Mouse (Mus musculus): ENCODE data around the gene Fads6.

Gene Fads6

GRCm38 (mm10) chr11:115259134-115259533, 38.3 kb downstream of the Fads6 start:
- in situ Hi-C loops (cut with MboI, MseI): no loop called here

DNA sequence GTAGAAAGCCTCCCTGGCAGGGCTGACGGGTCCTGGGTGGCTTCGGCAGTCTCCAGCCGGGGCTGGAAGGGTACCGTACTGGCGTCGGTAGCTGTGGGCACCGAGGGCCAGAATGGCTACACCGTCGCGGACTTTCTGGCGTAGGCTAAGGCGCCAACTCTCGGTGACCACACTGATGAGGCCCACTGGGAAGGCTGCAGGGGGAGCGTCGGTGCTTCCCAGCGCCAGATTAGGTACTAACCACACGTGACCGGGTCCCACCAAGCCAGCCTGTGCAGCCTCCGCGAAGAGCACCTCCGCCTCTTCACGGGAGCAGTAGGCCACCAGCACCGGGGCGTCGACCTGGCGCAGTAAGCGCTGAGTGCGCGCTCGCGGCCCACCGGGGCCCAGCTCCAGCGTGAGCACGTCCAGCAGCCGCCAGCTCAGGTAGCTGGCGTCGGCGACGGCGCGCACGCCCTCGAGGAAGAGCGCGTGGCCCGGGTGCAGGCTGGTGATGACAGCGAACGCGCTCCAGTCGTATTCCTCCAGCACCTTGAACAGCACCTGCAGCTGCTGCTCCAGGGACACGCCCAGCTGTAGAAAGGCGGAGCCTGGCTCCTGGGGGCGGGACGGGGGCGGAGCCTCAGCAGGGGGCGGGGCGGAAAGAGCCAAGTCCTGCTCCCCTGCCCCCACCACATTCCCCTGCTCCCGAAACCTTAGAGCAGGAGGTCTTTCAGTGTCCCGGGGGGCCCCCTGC, 39.5 kb downstream of the Fads6 start:
- in situ Hi-C loops (cut with MboI, MseI): no loop called here

- in situ Hi-C loops (cut with MboI, MseI): no loop called here
Observed at GRCm38 (mm10) chr11:115251258-115251657, 46.2 kb downstream of the Fads6 start.

DNA sequence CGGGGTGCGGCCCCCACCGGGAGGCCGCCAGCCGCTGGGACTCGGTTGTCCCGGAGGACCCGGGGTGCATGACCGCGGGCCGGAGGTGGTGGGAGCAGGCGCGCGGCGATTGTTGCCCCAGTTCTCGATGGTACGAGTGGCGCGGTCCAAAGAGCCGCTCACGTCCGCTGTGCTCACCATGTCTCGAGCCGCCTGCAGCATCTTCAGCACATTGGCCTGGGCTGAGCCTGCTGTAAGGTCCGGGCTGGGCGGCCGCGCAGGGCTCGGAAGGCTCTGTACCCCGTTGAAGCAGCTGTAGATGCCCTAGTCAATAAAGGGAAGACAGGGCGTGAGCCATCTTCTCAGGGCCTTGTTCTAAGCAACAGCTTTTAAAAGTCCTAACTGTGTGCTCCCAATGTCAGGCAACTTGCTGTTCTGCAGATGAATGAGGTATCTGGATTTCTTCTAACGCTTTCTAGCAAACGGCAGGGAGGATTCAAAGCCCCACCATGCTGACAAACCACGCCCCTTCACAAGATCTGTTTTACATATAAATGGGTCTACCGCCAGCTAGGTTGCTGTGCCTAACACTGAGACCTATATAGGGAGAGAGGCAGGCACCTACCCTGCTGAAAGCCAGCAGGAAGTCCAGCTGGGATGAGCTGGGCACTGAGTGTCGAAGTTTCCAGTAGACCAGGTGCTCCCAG, 46.9 kb downstream of the Fads6 start:
- in situ Hi-C loops (cut with MboI, MseI): no loop called here

- in situ Hi-C loops (cut with MboI, MseI): no loop called here
Observed at GRCm38 (mm10) chr11:115249721-115250404, 47.6 kb downstream of the Fads6 start.

- in situ Hi-C loops (cut with MboI, MseI): no loop called here
Observed at GRCm38 (mm10) chr11:115247945-115248344, 49.5 kb downstream of the Fads6 start.

GRCm38 (mm10) chr11:115247240-115247639, 50.2 kb downstream of the Fads6 start:
- in situ Hi-C loops (cut with MboI, MseI): no loop called here

DNA sequence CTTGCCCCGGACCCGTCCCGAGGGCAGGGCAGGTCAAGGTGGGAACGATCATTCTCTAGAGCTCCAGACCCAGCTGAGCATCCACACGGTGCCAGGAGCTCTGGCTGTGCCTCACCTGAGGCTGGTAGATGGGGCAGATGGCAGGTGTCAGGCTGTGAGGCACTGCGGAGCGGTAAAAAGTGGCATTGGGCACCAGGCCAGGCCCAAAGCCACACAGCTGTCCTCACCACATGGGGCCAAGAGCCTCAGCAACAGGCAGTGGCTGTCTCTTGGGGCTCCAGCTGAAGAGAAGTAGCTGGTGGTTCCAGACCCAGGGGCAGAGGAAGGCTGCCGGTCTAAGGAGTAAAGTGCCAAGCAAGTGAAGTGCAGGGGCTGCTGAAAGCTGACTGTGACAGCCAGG, 51.1 kb downstream of the Fads6 start:
- in situ Hi-C loops (cut with MboI, MseI): no loop called here

- in situ Hi-C loops (cut with MboI, MseI): no loop called here
Observed at GRCm38 (mm10) chr11:115244840-115245239, 52.6 kb downstream of the Fads6 start.

- in situ Hi-C loops (cut with MboI, MseI): no loop called here
Observed at GRCm38 (mm10) chr11:115243783-115244182, 53.7 kb downstream of the Fads6 start.

DNA sequence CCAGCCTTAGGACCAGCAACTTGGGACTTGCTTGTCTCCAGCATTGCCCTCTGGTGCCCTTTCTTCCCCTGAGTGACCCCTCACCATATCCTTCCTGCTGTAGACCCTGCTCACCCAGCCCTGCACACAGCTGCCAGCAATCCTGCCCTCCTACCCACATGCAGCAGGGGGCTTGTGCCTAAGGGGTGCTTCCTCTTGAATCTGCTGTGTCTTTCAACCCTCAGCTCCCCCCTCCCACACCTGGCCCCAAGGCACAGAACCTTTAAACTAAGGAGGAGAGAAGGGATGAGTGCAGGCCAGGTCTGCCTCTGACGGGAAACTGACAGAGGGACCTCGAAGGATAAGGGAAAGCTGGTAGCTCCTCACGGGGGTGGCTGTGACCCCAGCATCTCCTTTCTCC, 54.7 kb downstream of the Fads6 start:
- in situ Hi-C loops (cut with MboI, MseI): no loop called here

DNA sequence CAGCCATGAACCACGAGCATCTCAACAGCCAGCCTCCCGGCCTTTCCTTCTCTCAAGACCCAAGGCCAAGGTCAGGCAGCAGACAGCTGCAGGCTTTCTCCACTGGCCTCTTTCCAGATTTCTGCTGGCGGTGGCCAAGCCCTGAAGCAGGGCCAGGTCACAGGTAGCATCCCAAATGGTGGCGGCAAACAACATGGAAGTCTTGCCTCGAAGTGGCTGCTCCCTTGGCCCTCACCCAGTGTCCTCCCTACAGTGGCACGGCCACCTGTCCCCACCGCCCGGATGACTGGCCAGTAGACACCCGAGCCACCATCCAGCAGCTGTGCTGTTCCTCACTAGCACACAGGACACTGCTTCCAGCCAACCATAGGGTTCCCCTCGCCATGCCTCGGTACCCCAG, 56.1 kb downstream of the Fads6 start:
- in situ Hi-C loops (cut with MboI, MseI): no loop called here

DNA sequence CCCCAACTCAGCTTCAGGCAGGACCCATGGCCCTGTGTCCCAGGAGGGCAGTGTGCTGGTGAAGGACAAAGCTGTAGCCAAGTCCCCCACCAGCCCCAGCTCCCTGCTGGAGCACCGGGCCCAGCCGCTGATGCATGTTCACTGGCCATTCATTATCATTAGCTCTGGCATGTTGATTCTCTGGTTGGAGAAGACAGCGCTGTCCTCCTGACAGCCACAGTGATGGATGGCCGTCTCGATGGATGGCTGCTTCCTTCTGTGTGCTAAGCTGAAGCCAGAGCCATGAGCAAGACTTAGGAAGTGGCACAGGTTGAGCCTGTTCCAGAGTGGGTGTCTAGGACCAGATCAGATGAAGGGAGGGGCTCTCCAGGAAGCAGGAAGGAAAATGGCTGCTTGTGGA, 60.9 kb downstream of the Fads6 start:
- in situ Hi-C loops (cut with MboI, MseI): no loop called here

- in situ Hi-C loops (cut with MboI, MseI): no loop called here
Observed at GRCm38 (mm10) chr11:115234320-115235044, 63.0 kb downstream of the Fads6 start.

- in situ Hi-C loops (cut with MboI, MseI): no loop called here
Observed at GRCm38 (mm10) chr11:115233526-115234290, 63.8 kb downstream of the Fads6 start.

- in situ Hi-C loops (cut with MboI, MseI): no loop called here
Observed at GRCm38 (mm10) chr11:115232889-115233288, 64.6 kb downstream of the Fads6 start.

DNA sequence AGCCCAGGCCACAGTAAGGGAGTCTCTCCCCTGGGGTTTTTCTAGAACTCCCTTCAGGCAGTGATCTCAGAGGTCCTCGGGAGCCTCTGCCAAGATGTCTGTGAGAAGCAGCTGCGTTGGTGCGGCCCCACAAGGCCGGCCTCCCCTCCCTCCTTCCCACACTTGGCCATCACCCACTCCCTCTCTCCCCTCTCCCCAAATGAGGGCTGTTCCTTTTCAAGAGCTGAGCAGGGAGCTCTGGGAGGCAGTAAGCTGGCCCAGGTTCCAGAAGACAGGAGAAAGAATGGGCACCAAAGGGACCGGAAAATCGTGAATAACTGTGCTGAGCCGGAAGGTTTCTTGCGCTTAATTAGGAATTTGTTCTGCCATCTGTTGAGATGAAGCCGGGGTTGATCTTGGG, 65.5 kb downstream of the Fads6 start:
- in situ Hi-C loops (cut with MboI, MseI): no loop called here

DNA sequence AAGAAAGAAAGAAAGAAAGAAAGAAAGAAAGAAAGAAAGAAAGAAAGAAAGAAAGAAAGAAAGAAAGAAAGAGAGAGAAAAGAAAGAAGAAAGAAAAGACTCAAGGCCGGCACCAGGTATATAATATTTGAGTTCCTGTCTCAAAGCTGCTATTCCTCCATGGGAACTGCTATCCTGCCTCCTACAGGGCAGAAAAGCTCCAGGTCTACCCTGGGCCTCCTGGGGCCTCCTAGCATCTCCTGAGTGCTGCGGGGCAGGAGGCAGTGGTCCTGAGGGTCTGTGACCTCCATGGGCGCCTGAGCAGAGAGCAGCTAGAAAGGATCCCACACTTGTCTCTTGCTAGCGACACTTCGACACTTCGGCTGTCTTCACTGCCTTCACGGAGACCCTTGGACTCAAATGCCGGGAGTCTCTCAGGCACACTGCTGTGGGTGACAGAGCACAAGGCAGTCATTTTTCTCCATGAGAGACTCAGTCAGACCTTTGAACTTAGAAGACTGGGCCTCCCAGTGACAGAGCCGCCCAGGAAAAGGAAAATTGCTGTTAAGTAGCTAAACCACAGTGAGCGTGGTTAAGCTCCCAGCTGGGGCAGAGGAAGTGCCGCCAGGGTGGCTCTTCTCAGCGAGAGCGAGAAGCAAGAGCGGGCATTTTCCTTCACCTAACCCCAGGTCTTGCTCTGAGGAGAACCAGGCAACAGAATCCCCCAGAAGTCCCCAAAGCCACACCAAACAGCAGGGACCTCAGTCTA, 66.1 kb downstream of the Fads6 start:
- in situ Hi-C loops (cut with MboI, MseI): no loop called here
